Mouse (Mus musculus) left cerebral cortex, postnatal 4 days (tissue): ENCODE measurements at regions not wholly inside any gene's neighbourhood (a gene's known extent, or its start where the extent isn't known, plus 50 kb on each side); places are given as distances from the start of the nearest gene placed in this dataset.

Source experiments
- DNase-seq: peaks from one replicate; pipeline ENCODE4 v3.0.0-alpha.2; 2022
- intact Hi-C: fragments of 180-260 bp; cut with DNase I; formaldehyde crosslinking; loops from one replicate; pipeline ENCODE4 v1.15.1; 2025

GRCm38 (mm10) chr2:61020791-61021190 is 57.8 kb upstream of the Rbms1 start:
- intact Hi-C loops, result no loop called here
- DNase-seq, result no peak

GRCm38 (mm10) chr2:61013006-61013405 is 50.0 kb upstream of the Rbms1 start:
- no peak for DNase-seq
- intact Hi-C loops, result no loop called here
